Mouse (Mus musculus) liver, embryonic 14.5 days (tissue): ENCODE measurements around the gene Rpl5.

ENCODE experiments used
- CTCF ChIP-seq: IDR thresholded peaks from 2 replicates; pipeline ENCODE4 v1.5.1; 2016; ENCODE audit warnings: antibody characterized with exemption, low read depth, control low read depth
- EP300 ChIP-seq: IDR thresholded peaks from 2 replicates; pipeline ENCODE4 v1.6.1; 2016; ENCODE audit warnings: antibody characterized with exemption, low read depth

GRCm38 (mm10) chr5:107910084-107910616 lies 9.8 kb downstream of the Rpl5 start:
- TF ChIP-seq CTCF, result no peak
- no peak for TF ChIP-seq EP300
